Mouse (Mus musculus) embryonic fibroblast, embryonic 13.5 days (primary cell): ENCODE measurements at regions not wholly inside any gene's neighbourhood (a gene's known extent, or its start where the extent isn't known, plus 50 kb on each side); places are given as distances from the start of the nearest gene placed in this dataset.

ENCODE experiments used
- CTCF ChIP-seq: IDR thresholded peaks from 2 replicates; pipeline ENCODE4 v1.5.1; 2011; ENCODE audit warnings: mild to moderate bottlenecking, control low read depth, low read length, moderate library complexity, borderline replicate concordance; ENCODE audit not compliant: insufficient read depth
- POLR2A ChIP-seq: IDR thresholded peaks from 2 replicates; pipeline ENCODE4 v1.6.1; 2011; ENCODE audit warnings: low read depth, mild to moderate bottlenecking, control low read depth, low read length, moderate library complexity

- TF ChIP-seq CTCF: no peak
- TF ChIP-seq POLR2A: no peak
These were observed 653.4 kb downstream of the Ets1 start for GRCm38 (mm10) chr9:33289381-33289780.
